Mouse (Mus musculus): ENCODE data around the gene Taok3. TPM values are rescaled to one million over a fixed set of nuclear protein-coding genes. Genes with fewer than 3 reads are reported as not detected.

The Taok3 gene
- polyA plus RNA-seq, 2 experiments: 17.1 to 43.3 TPM

- H3K27me3 ChIP-seq (ENCODE audit: control insufficient read depth, insufficient read depth, low read length): no peaks in the 10 kb centered on the region
- no peak overlapping the region for H3K4me3 ChIP-seq (ENCODE audit: insufficient read depth in 1 of 2, low read depth in 2 of 2, low read length in 2 of 2)
- no peaks in the 10 kb centered on the region for H3K4me1 ChIP-seq (replicated peaks; ENCODE audit: control insufficient read depth in 2 of 2, insufficient read depth in 2 of 2, low read length in 1 of 2)
- H3K36me3 ChIP-seq (replicated peaks; ENCODE audit: control insufficient read depth, insufficient read depth, low read depth): no peaks in the 10 kb centered on the region
- no peak overlapping the region for H3K27ac ChIP-seq
- no peak overlapping the region for H3K9ac ChIP-seq (replicated peaks)
- TF ChIP-seq EP300 (IDR thresholded peaks at IDR 0.05; ENCODE audit: low read depth) (no peak), CTCF (IDR thresholded peaks at IDR 0.05; ENCODE audit: low read depth) (no peak)
- WGBS (ENCODE audit: insufficient replicate concordance): 80% methylated on average over 2 of the region's 2 CpGs
- no peak for ATAC-seq (ENCODE audit: insufficient read depth)
- no peaks in the 10 kb centered on the region for H3K9me3 ChIP-seq (ENCODE audit: control insufficient read depth, low read length)
- no peak overlapping the region for H3K4me2 ChIP-seq (ENCODE audit: low read depth)
- DNase-seq (ENCODE audit: low read depth in 3 of 3, low spot score in 3 of 3): no peak
Measured at GRCm38 (mm10) chr5:117306826-117307225, 186.9 kb downstream of the Taok3 start.

GRCm38 (mm10) chr5:117307699-117308098 lies 187.8 kb downstream of the Taok3 start:
- Histone ChIP-seq H3K27me3 (ENCODE audit: control insufficient read depth, insufficient read depth, low read length) (no peaks in the 10 kb centered on the region), H3K9ac (replicated peaks) (no peak overlapping the region), H3K4me1 (replicated peaks; ENCODE audit: control insufficient read depth in 2 of 2, insufficient read depth in 2 of 2, low read length in 1 of 2) (no peaks in the 10 kb centered on the region), H3K36me3 (replicated peaks; ENCODE audit: control insufficient read depth, insufficient read depth, low read depth) (no peaks in the 10 kb centered on the region), H3K27ac (no peak overlapping the region), H3K4me2 (ENCODE audit: low read depth) (no peak overlapping the region), H3K4me3 (ENCODE audit: insufficient read depth in 1 of 2, low read depth in 2 of 2, low read length in 2 of 2) (no peak overlapping the region), H3K9me3 (ENCODE audit: control insufficient read depth, low read length) (no peaks in the 10 kb centered on the region)
- TF ChIP-seq EP300 (IDR thresholded peaks at IDR 0.05; ENCODE audit: low read depth): no peak
- peak; percentile 93 for TF ChIP-seq CTCF (IDR thresholded peaks at IDR 0.05; ENCODE audit: low read depth)
- ATAC-seq (ENCODE audit: insufficient read depth) (peak; percentile 39; the same call in 1 of the 2 replicates), DNase-seq (ENCODE audit: low read depth in 3 of 3, low spot score in 3 of 3) (peak in 2 of 3 experiments; percentile 32 to 45)
- 17% methylated on average over 11 of the region's 11 CpGs for WGBS (ENCODE audit: insufficient replicate concordance)

GRCm38 (mm10) chr5:117313420-117313819 lies 193.5 kb downstream of the Taok3 start:
- H3K4me1 ChIP-seq (replicated peaks; ENCODE audit: control insufficient read depth in 2 of 2, insufficient read depth in 2 of 2, low read length in 1 of 2): peaks cover 0 to 7% of the 10 kb centered on the region in 2 experiments; a peak in 2 of 4 replicates
- ATAC-seq (ENCODE audit: insufficient read depth) (no peak), DNase-seq (ENCODE audit: low read depth in 3 of 3, low spot score in 3 of 3) (peak in 2 of 3 experiments; percentile 24 to 41)
- no peaks in the 10 kb centered on the region for H3K9me3 ChIP-seq (ENCODE audit: control insufficient read depth, low read length)
- no peak overlapping the region for H3K27ac ChIP-seq
- H3K27me3 ChIP-seq (ENCODE audit: control insufficient read depth, insufficient read depth, low read length): peaks cover 14% of the 10 kb centered on the region
- peak overlapping the region; percentile 34 to 59; a peak in 3 of 4 replicates for H3K4me3 ChIP-seq (ENCODE audit: insufficient read depth in 1 of 2, low read depth in 2 of 2, low read length in 2 of 2)
- peak overlapping the region; percentile 6; the same call in 1 of the 2 replicates for H3K9ac ChIP-seq (replicated peaks)
- peak overlapping the region; percentile 58 for H3K4me2 ChIP-seq (ENCODE audit: low read depth)
- whole genome bisulfite sequencing (ENCODE audit: insufficient replicate concordance): 12% methylated on average over 14 of the region's 14 CpGs
- TF ChIP-seq CTCF (IDR thresholded peaks at IDR 0.05; ENCODE audit: low read depth): no peak
- TF ChIP-seq EP300 (IDR thresholded peaks at IDR 0.05; ENCODE audit: low read depth): no peak
- no peaks in the 10 kb centered on the region for H3K36me3 ChIP-seq (replicated peaks; ENCODE audit: control insufficient read depth, insufficient read depth, low read depth)

- no peak overlapping the region for H3K27ac ChIP-seq
- H3K9me3 ChIP-seq (ENCODE audit: control insufficient read depth, low read length): no peaks in the 10 kb centered on the region
- ATAC-seq (ENCODE audit: insufficient read depth) (no peak), DNase-seq (ENCODE audit: low read depth in 3 of 3, low spot score in 3 of 3) (no peak)
- H3K4me2 ChIP-seq (ENCODE audit: low read depth): peak overlapping the region; percentile 58
- H3K9ac ChIP-seq (replicated peaks): peak overlapping the region; percentile 6; the same call in 1 of the 2 replicates
- TF ChIP-seq EP300 (IDR thresholded peaks at IDR 0.05; ENCODE audit: low read depth): no peak
- no peak for TF ChIP-seq CTCF (IDR thresholded peaks at IDR 0.05; ENCODE audit: low read depth)
- no peaks in the 10 kb centered on the region for H3K36me3 ChIP-seq (replicated peaks; ENCODE audit: control insufficient read depth, insufficient read depth, low read depth)
- H3K4me3 ChIP-seq (ENCODE audit: insufficient read depth in 1 of 2, low read depth in 2 of 2, low read length in 2 of 2): peak overlapping the region; percentile 34 to 59; a peak in 3 of 4 replicates
- WGBS (ENCODE audit: insufficient replicate concordance): 29% methylated on average over 10 of the region's 10 CpGs
- H3K4me1 ChIP-seq (replicated peaks; ENCODE audit: control insufficient read depth in 2 of 2, insufficient read depth in 2 of 2, low read length in 1 of 2): peaks cover 0 to 7% of the 10 kb centered on the region in 2 experiments; a peak in 2 of 4 replicates
- peaks cover 19% of the 10 kb centered on the region for H3K27me3 ChIP-seq (ENCODE audit: control insufficient read depth, insufficient read depth, low read length)
Measured at GRCm38 (mm10) chr5:117313909-117314308, 194.0 kb downstream of the Taok3 start.

GRCm38 (mm10) chr5:117314587-117315428 lies 194.9 kb downstream of the Taok3 start:
- ATAC-seq (ENCODE audit: insufficient read depth): no peak
- no peak overlapping the region for H3K27ac ChIP-seq
- no peak for TF ChIP-seq CTCF (IDR thresholded peaks at IDR 0.05; ENCODE audit: low read depth)
- no peak for TF ChIP-seq EP300 (IDR thresholded peaks at IDR 0.05; ENCODE audit: low read depth)
- no peak overlapping the region for H3K9ac ChIP-seq (replicated peaks)
- no peak overlapping the region for H3K4me2 ChIP-seq (ENCODE audit: low read depth)
- DNase-seq (ENCODE audit: low read depth in 3 of 3, low spot score in 3 of 3): no peak
- H3K27me3 ChIP-seq (ENCODE audit: control insufficient read depth, insufficient read depth, low read length): peaks cover 28% of the 10 kb centered on the region
- 27% methylated on average over 9 of the region's 9 CpGs for WGBS (ENCODE audit: insufficient replicate concordance)
- H3K4me1 ChIP-seq (replicated peaks; ENCODE audit: control insufficient read depth in 2 of 2, insufficient read depth in 2 of 2, low read length in 1 of 2): peaks cover 0 to 7% of the 10 kb centered on the region in 2 experiments; a peak in 2 of 4 replicates
- H3K36me3 ChIP-seq (replicated peaks; ENCODE audit: control insufficient read depth, insufficient read depth, low read depth): no peaks in the 10 kb centered on the region
- H3K4me3 ChIP-seq (ENCODE audit: insufficient read depth in 1 of 2, low read depth in 2 of 2, low read length in 2 of 2): no peak overlapping the region
- no peaks in the 10 kb centered on the region for H3K9me3 ChIP-seq (ENCODE audit: control insufficient read depth, low read length)
